8 mouse cellular contexts compared by ENCODE assay signal in genomic region chr3:121291560-121292258, GRCm38 (mm10). TPM values are rescaled to one million over a fixed set of nuclear protein-coding genes. Genes with fewer than 3 reads are reported as not detected.
DNase-seq lines count a peak whose midpoint lies in the region; ATAC-seq and TF ChIP-seq lines count a peak whose summit lies in the region.

TSS of gene Alg14 (plus strand) at chr3:121291773.

- H3K9ac ChIP-seq in heart, embryonic 12.5 days = peak within 1 kb of the TSS; percentile 70
- H3K9ac ChIP-seq in kidney, postnatal 0 days (ENCODE audit: low read depth, low read length) = peak within 1 kb of the TSS; percentile 67
- H3K9ac ChIP-seq in liver, embryonic 11.5 days (ENCODE audit: low read depth, low read length) = peak within 1 kb of the TSS; percentile 70
- peak within 1 kb of the TSS; percentile 37 for H3K9ac ChIP-seq in stomach, embryonic 14.5 days (replicated peaks; ENCODE audit: low read depth, low read length)

- H3K4me3 ChIP-seq in heart, embryonic 12.5 days = peak within 1 kb of the TSS; percentile 56
- H3K4me3 ChIP-seq in kidney, postnatal 0 days (replicated peaks; ENCODE audit: low read depth, low read length) = peak within 1 kb of the TSS; percentile 70
- H3K4me3 ChIP-seq in liver, embryonic 11.5 days (ENCODE audit: low read depth, low read length) = peak within 1 kb of the TSS; percentile 73
- H3K4me3 ChIP-seq in stomach, embryonic 14.5 days (ENCODE audit: low read depth, low read length) = peak within 1 kb of the TSS; percentile 38

- peaks cover 8% of the 10 kb centered on the region; the same call in 1 of the 2 replicates for H3K4me1 ChIP-seq in heart, embryonic 12.5 days (replicated peaks)
- H3K4me1 ChIP-seq in kidney, postnatal 0 days (replicated peaks; ENCODE audit: insufficient read depth, low read length) = 0 out of 2 replicates have a peak, but pooled peaks cover 3% of the 10 kb centered on the region
- peaks cover 12% of the 10 kb centered on the region for H3K4me1 ChIP-seq in liver, embryonic 11.5 days (replicated peaks; ENCODE audit: control insufficient read depth, insufficient read depth, low read length)
- no peaks in the 10 kb centered on the region for H3K4me1 ChIP-seq in stomach, embryonic 14.5 days (ENCODE audit: control insufficient read depth, insufficient read depth, low read length)

- peak within 1 kb of the TSS; percentile 65 for H3K4me2 ChIP-seq in heart, embryonic 12.5 days
- peak within 1 kb of the TSS; percentile 73 for H3K4me2 ChIP-seq in kidney, postnatal 0 days (ENCODE audit: low read length)
- H3K4me2 ChIP-seq in liver, embryonic 11.5 days = peak within 1 kb of the TSS; percentile 66
- H3K4me2 ChIP-seq in stomach, embryonic 14.5 days (replicated peaks; ENCODE audit: low read depth, low read length) = peak within 1 kb of the TSS; percentile 54

- peak; percentile 98 for DNase-seq in CD4-positive helper T cell, adult 2 months (ENCODE audit: low read depth, low spot score)
- DNase-seq in brain, embryonic 18.5 days (ENCODE audit: low read depth, low spot score) = peak; percentile 96
- peak; percentile 99 for DNase-seq in kidney, postnatal 0 days (ENCODE audit: low spot score)
- DNase-seq in liver, embryonic 11.5 days (ENCODE audit: low spot score) = peak; percentile 96
- peak; percentile 98 for DNase-seq in naive thymus-derived CD4-positive, alpha-beta T cell, adult 2 months (ENCODE audit: low read depth)

- H3K36me3 ChIP-seq in heart, embryonic 12.5 days = no peaks in the 10 kb centered on the region
- H3K36me3 ChIP-seq in kidney, postnatal 0 days (ENCODE audit: insufficient read depth, low read length) = no peaks in the 10 kb centered on the region
- no peaks in the 10 kb centered on the region for H3K36me3 ChIP-seq in liver, embryonic 11.5 days (ENCODE audit: control insufficient read depth, insufficient read depth, low read length)
- H3K36me3 ChIP-seq in stomach, embryonic 14.5 days (ENCODE audit: control insufficient read depth, insufficient read depth, low read length) = no peaks in the 10 kb centered on the region

- under 1% methylated on average over 42 of the region's 42 CpGs for WGBS in heart, embryonic 12.5 days
- WGBS in kidney, postnatal 0 days = under 1% methylated on average over 42 of the region's 42 CpGs
- WGBS in liver, embryonic 11.5 days = under 1% methylated on average over 42 of the region's 42 CpGs
- WGBS in stomach, embryonic 14.5 days = under 1% methylated on average over 42 of the region's 42 CpGs

- peak; percentile 38; the same call in 1 of the 2 replicates for TF ChIP-seq CTCF in kidney, postnatal 0 days (IDR thresholded peaks at IDR 0.05; ENCODE audit: low read depth)

- peak; percentile 96 for ATAC-seq in erythroid progenitor cell, adult 5-6 weeks (replicated peaks; ENCODE audit: low FRiP score, poor library complexity, severe bottlenecking)
- ATAC-seq in heart, embryonic 12.5 days (ENCODE audit: insufficient number of reproducible peaks, low FRiP score) = peak; percentile 99
- ATAC-seq in kidney, postnatal 0 days (replicated peaks; ENCODE audit: low FRiP score, low read depth) = peak; percentile 97
- peak; percentile 95 for ATAC-seq in liver, embryonic 11.5 days (replicated peaks; ENCODE audit: low FRiP score)
- ATAC-seq in stomach, embryonic 14.5 days (ENCODE audit: insufficient number of reproducible peaks, insufficient read depth, low FRiP score, low read depth) = peak; percentile 96

- peak within 1 kb of the TSS; percentile 92 for H3K27ac ChIP-seq in heart, embryonic 12.5 days (ENCODE audit: poor library complexity, severe bottlenecking)
- peak within 1 kb of the TSS; percentile 97 for H3K27ac ChIP-seq in kidney, postnatal 0 days
- peak within 1 kb of the TSS; percentile 88 for H3K27ac ChIP-seq in liver, embryonic 11.5 days (ENCODE audit: low read depth, low read length)
- H3K27ac ChIP-seq in stomach, embryonic 14.5 days (ENCODE audit: low read length) = peak within 1 kb of the TSS; percentile 91

- H3K9me3 ChIP-seq in heart, embryonic 12.5 days (replicated peaks) = no peaks in the 10 kb centered on the region
- no peaks in the 10 kb centered on the region for H3K9me3 ChIP-seq in kidney, postnatal 0 days (replicated peaks; ENCODE audit: low read length)
- no peaks in the 10 kb centered on the region for H3K9me3 ChIP-seq in liver, embryonic 11.5 days (ENCODE audit: control insufficient read depth, low read length)
- no peaks in the 10 kb centered on the region for H3K9me3 ChIP-seq in stomach, embryonic 14.5 days (ENCODE audit: control insufficient read depth, low read depth, low read length)

- no peaks in the 10 kb centered on the region for H3K27me3 ChIP-seq in heart, embryonic 12.5 days (replicated peaks)
- H3K27me3 ChIP-seq in kidney, postnatal 0 days (ENCODE audit: insufficient read depth, low read length) = no peaks in the 10 kb centered on the region
- no peaks in the 10 kb centered on the region for H3K27me3 ChIP-seq in liver, embryonic 11.5 days (replicated peaks; ENCODE audit: control insufficient read depth, insufficient read depth, low read length)
- H3K27me3 ChIP-seq in stomach, embryonic 14.5 days (ENCODE audit: control insufficient read depth, insufficient read depth, low read length) = no peaks in the 10 kb centered on the region

RNA-seq across cellular contexts. Expression of gene Alg14, which starts in this region (rescaled TPM):
- 7.6 and 12.6 TPM in 2 replicates for total RNA-seq in erythroid progenitor cell, adult 5-6 weeks (2015; ENCODE audit: low replicate concordance)
- total RNA-seq in erythroid progenitor cell, adult 5-6 weeks (2017; ENCODE audit: low replicate concordance) = 0.23 and 2.2 TPM in 2 replicates
- polyA plus RNA-seq in heart, embryonic 12.5 days (2016; fragmentation: Nextera tagmentation; extraction: Ambion mirVana) = 36.4 and 39.5 TPM in 2 replicates
- 38.2 and 40.0 TPM in 2 replicates for polyA plus RNA-seq in kidney, postnatal 0 days (2015; fragmentation: Nextera tagmentation; extraction: Ambion mirVana)
- 23.3 and 26.4 TPM in 2 replicates for polyA plus RNA-seq in liver, embryonic 11.5 days (2014; fragmentation: Nextera tagmentation; extraction: Ambion mirVana)
- polyA plus RNA-seq in stomach, embryonic 14.5 days (2014; fragmentation: Nextera tagmentation; extraction: Ambion mirVana) = 44.2 and 54.1 TPM in 2 replicates

Comparison
In these comparisons a context has a peak if more than half of its experiments do, and no peak if none do; other contexts are left out.
1. Peak in every context shown above with its lines: DNase-seq, ATAC-seq, H3K4me3 ChIP-seq and H3K27ac ChIP-seq.